Mouse (Mus musculus) thymus, adult 2 months (tissue): ENCODE measurements around the gene Rnf180.

Source experiments
- CTCF ChIP-seq: fragments of 200-500 bp; IDR thresholded peaks from 2 replicates; pipeline ENCODE4 v1.5.1; 2012; ENCODE audit warnings: mild to moderate bottlenecking, control low read depth, low read length, moderate library complexity, borderline replicate concordance; ENCODE audit not compliant: control insufficient read depth, poor library complexity, insufficient read depth; ENCODE audit errors: extremely low read depth
- POLR2A ChIP-seq: fragments of 200-500 bp; IDR thresholded peaks from 2 replicates; pipeline ENCODE4 v1.6.1; 2012; ENCODE audit warnings: mild to moderate bottlenecking, low read length, control low read depth, moderate library complexity; ENCODE audit not compliant: control insufficient read depth, poor library complexity, insufficient read depth; ENCODE audit errors: extremely low read depth

DNA sequence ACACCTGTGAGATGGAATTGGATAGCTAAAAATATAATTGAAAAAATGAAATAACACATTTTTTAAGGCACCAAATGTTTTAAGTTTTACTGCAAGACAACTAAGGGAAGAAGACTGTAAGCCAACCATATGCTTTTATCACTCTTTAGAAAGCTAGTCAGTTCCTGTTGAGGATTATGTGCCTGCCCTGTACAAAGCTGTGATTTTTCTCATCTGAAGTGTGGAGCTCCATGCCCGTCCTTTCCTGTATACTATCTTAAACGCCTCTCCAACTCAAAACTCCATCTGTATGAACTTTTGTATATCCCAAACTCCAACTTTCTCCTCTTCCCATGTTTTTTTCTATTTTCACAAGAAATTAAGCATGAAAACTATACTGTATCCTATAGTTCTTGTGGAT, 10.9 kb upstream of the Rnf180 start:
- TF ChIP-seq CTCF (no peak), POLR2A (no peak)
